Mouse (Mus musculus) cerebellum, postnatal 10 days (tissue): ENCODE data around the gene Aasdhppt.
A peak's percentile ranks its signal among the peaks of the same experiment; 100 is the strongest.

ENCODE experiments used
- DNase-seq, 2 experiments: peaks; one replicate each; pipeline ENCODE4 v3.0.0; 2021; ENCODE audit warnings: mixed read lengths in 2 of 2

The Aasdhppt gene

DNA sequence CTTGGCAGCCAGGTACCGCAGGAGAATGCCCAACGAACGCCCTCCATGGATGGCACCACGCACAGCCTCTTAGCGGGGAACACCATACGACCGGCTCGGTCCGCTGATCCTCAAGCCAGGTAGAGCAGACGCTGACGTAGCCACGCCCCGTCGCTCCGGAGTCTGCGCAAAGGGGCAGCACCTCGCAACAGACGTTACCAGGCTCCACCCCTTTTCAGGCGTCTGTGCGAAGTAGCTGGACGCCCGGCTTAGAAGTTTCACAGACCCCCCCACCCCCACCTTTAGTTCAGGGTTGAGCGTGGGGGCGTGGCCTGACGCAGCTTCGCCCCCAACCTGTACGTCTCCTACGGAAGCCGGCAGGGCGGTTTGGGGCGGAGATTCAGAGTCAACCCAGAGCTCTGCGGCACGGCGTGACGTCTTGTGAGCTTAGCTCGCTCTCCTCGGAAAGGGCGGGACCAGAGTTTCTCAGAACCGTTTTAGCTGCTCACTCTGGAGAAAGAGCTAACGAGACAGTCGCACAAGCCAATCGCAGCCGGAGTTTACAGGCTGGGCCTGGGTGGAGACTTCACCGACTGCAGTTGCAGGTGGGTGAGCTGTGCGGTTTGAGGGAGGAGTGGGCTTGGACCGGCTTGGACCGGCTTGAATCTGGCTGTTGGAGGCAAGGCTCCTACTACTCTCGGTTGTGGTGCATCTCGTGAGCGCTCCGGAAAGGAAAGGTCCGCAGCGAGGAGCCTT is at the start of gene Aasdhppt, which contains the start of gene Kbtbd3:
Gene Aasdhppt, minus strand, starts transcription at position 121 of the 735 bp plus-strand sequence.
Gene Kbtbd3, plus strand, starts transcription at position 483 of the 735 bp plus-strand sequence.
- peak; percentile 99 for DNase-seq

DNA sequence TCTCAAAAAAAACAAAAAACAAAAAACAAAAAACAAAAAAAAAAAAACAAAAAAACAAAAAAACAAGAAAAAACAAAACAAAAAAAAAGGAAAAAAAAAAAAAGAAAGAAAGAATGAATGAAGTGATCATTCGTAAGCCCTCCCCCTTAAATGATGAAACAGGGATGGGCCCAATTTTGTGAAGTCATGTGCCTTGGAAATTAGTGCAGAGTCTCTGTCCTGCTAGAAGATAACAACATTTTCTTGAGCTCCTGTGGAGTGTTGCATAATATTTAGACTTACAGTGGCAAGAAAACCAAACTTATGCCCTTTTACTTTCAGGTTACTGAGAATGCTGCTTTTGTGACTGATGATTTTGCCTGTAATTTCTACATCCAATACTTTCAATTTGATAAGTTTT is 43.9 kb upstream of the Aasdhppt start:
- DNase-seq = no peak

GRCm38 (mm10) chr9:4318939-4319721 is 9.9 kb upstream of the Aasdhppt start:
- no peak for DNase-seq

GRCm38 (mm10) chr9:4315746-4316145 is 6.5 kb upstream of the Aasdhppt start:
- no peak for DNase-seq

DNA sequence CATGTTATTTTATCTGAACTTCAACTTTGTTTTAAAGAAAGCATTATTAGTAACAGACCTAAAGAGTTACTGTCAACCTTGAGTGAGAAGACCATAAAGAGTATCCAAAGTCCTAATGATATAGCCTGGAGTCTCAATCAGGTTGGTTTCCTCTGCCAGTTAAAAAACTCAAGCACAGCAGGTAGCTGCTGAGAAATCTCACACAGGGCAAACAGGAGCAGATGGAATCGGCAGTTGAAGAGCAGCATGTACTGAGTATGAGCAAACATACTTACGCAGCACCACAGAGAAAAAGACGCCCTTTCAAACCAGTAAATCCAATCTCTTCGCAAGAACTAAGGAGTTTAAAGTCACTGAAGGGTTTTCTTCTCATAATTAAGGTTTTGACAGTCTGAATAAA is 4.7 kb upstream of the Aasdhppt start:
- DNase-seq = peak; percentile 21 to 25

DNA sequence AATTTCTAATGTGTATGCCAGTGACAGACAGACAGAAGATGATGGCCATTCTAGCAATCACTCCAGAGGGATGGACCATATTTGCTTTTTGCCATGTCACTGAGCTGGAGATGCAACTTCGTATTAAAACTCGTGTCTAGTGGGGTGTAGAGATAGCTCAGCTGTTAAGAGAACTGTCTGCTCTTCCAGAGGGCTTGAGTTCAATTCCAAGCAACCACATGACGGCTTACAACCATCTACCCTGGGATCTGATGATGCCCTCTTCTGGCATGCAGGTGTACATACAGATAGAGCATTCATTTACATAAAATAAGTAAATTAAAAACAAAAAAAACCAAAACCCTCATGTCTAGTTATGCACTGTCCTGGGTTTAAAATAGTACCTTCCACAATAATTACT is 1.9 kb upstream of the Aasdhppt start:
- DNase-seq = no peak

DNA sequence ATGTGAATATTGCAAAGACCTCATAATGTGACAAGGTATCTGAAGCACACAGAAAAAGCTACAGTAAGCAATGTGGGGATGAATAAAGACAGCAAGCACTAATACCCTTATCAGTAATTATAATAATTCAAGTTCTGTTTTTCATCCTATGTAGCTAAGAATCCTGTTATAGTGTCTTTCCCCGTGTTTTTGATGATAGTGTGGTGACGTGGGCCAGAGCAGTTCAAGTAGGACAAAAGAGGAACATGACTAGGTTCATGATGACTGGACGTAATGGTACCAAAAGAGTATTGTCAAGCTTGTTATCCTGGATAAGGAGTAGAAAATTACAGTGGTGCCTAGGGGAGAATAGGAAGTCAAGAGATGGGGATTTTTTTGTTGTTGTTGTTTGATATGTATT is 1.4 kb upstream of the Aasdhppt start:
- DNase-seq = no peak

DNA sequence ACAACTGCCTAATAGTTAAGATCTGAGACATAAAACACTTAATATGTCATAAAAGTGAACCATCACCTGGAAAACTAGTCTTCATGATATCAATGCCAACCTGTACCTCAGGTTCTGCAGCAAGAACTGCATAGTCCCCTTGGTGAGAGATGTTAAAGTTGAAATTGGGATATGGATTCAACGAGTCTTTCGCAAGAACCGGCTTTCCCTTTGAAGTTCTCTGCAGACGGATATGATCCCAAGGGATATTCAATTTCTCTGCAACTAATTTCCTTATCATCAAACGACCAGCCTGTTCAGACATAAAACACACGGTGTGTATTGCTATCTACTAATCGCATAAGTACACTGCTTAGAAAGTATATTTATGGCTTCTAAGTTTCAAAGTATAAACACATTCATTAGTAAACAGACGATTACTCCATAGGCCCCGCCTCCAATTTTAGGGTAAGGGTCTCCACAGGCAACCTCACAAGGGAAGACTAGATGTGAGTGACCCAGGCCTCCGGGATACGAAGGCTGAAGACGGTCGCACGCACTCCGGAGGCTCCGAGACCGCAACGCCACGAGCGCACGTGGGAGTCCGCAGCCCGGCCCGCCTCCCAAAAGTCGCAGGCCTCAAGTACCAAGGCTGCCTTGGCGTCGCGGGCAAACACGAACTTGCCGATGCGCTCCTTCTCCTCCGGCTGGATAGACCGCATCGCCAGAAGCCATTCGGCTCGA is 482 bp downstream of the Aasdhppt start:
- no peak for DNase-seq

DNA sequence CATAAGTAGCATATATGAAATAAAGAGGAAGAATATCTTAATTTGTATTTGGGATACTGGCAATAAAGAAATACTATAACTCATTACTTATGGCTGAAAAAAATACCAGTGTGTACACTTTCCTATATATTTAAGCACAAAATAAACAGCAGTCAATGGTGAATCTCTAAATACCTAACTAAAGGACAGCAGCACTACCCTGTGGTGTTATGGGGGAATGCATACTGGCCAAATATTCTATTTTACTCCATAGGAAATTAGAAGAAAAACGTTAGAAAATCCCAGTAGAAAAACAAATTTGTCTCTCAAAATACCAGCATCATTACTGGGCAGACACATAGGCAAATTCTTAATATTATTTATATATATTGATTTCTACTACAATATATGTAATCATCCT is 4.4 kb downstream of the Aasdhppt start:
- peak in 1 of 2 experiments; percentile 10 for DNase-seq

DNA sequence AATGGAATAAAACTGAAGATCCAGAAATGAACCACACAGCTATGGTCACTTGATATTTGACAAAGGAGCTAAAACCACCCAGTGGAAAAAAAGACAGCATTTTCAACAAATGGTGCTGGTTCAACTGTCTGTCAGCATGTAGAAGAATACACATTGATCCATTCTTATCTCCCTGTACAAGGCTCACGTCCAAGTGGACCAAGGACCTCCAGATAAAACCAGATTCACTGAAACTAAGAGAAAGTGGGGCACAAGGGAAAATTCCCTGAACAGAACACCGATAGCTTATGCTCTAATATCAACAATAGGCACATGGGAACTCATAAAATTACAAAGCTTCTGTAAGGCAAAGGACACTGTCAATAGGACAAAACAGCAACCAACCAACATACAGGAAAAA is 8.8 kb downstream of the Aasdhppt start:
- DNase-seq = no peak

- DNase-seq = peak in 1 of 2 experiments; percentile 7
Observed at GRCm38 (mm10) chr9:4283850-4284249, 25.4 kb downstream of the Aasdhppt start.

DNA sequence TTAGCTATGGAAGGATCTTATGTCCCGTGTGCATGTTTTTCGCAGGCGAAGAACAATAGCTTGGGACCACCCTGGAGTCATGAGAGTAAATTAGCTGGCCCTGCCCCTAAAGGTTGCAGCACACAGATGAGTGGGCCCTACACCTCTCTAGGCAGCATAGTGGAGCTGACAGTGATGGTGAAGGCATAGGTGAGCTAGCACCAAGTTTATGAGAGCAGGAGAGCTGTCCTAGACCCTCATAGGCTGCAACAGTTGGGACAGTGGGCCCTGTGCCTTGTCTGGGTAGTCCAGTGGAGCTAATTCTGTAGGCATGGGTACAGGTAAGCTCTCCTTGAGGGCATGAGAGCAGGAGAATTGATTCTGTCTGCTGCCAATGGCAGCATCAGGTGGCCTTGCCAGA is 42.4 kb downstream of the Aasdhppt start:
- no peak for DNase-seq

GRCm38 (mm10) chr9:4260746-4261090 is 48.6 kb downstream of the Aasdhppt start:
- DNase-seq = no peak

DNA sequence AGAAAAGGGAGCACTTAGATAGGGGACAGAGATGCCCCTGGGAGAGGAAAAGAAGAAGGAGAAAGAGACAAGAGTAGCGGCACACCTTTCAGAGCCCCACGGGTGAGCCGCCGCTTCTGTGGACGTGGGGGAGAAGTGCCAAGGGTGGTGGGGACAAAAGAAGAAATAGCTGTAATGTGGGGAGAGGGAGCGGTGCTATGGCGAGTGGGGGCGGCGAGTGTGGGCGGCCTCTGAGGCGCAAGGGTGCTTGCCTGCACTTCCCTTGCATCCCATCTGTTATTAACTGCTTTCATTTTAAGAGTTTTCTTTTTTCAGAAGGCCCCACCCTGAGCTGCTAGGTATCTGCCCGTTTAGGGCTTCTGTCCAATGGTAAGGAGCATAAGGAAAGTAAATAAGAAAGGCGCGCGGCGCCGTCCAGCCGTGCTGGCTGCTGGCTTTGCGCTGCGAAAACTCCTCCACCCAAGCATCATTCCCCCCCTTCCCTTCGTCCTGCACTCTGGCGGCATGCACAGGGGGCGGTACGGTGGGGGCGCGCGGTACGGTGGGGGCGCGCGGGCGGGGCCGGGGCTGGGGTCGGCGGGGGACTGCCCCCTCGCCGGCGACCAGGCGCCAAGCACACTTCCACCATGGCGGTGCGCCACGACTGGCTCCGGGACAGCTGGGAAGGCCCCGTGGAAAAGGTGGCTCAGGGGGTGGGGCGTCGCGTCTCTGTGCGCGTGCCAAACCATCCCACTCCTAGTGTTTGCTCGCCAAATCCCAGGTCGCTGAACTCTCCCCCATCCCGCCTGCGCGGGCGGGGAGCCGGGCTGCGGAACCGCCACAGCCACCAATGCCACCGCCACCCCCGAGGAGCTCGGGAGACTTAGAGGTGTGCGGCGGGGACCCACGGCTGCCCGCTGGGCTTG is 49.2 kb downstream of the Aasdhppt start:
- DNase-seq = peak; percentile 82 to 84

- DNase-seq = no peak
Observed at GRCm38 (mm10) chr9:4259074-4259473, 50.2 kb downstream of the Aasdhppt start.
